Mouse (Mus musculus) kidney, embryonic 16.5 days (tissue): Measurements from ENCODE around the gene Mmp15. TPM values are rescaled to one million over a fixed set of nuclear protein-coding genes. Genes with fewer than 3 reads are reported as not detected.

ENCODE experiments used
- ATAC-seq: fragments of 200-750 bp; cut with Nextera tagmentation; 2 replicates; pipeline ENCODE4 v1.8.0; 2017; ENCODE audit warnings: moderate TSS enrichment; ENCODE audit not compliant: low FRiP score, low TSS enrichment
- H3K27ac ChIP-seq: fragments of 300-500 bp; sonication (generic); 2 replicates; pipeline ENCODE4 v1.5.1; 2014; ENCODE audit warnings: low read length
- H3K27me3 ChIP-seq: fragments of 300-500 bp; sonication (generic); 2 replicates; pipeline ENCODE4 v1.6.1; 2014; ENCODE audit warnings: low read length, control low read depth, mixed read lengths; ENCODE audit not compliant: insufficient read depth
- H3K36me3 ChIP-seq: fragments of 300-500 bp; sonication (generic); 2 replicates; pipeline ENCODE4 v1.6.1; 2014; ENCODE audit warnings: low read length, control low read depth, mixed read lengths; ENCODE audit not compliant: insufficient read depth
- H3K4me1 ChIP-seq: fragments of 300-500 bp; sonication (generic); 2 replicates; pipeline ENCODE4 v1.6.1; 2014; ENCODE audit warnings: low read length, control low read depth, mixed read lengths; ENCODE audit not compliant: insufficient read depth
- H3K4me2 ChIP-seq: fragments of 300-500 bp; sonication (generic); replicated peaks from 2 replicates; pipeline ENCODE4 v1.6.1; 2014; ENCODE audit warnings: low read depth, low read length
- H3K4me3 ChIP-seq: fragments of 300-500 bp; sonication (generic); 2 replicates; pipeline ENCODE4 v1.5.1; 2014; ENCODE audit warnings: mild to moderate bottlenecking, low read length
- H3K9ac ChIP-seq: fragments of 300-500 bp; sonication (generic); replicated peaks from 2 replicates; pipeline ENCODE4 v1.6.1; 2014; ENCODE audit warnings: low read length
- H3K9me3 ChIP-seq: fragments of 300-500 bp; sonication (generic); 2 replicates; pipeline ENCODE4 v1.6.1; 2016; ENCODE audit warnings: low read length, control low read depth
- WGBS: fragments of 180-500 bp; shearing (Covaris S2); extraction: QIAGEN DNeasy Blood & Tissue Kit; methylation state at CpG from one replicate; pipeline ENCODE4 v1.1.7; 2014; 5-methylcytosine and 5-hydroxymethylcytosine counted together
- polyA plus RNA-seq: library from polyadenylated mRNA; unstranded; fragments of >200 nt; fragmentation: Nextera tagmentation; extraction: Ambion mirVana; gene quantifications from 2 replicates; pipeline ENCODE4 v1.2.1, GENCODE M21; 2015

The Mmp15 gene
- polyA plus RNA-seq, 1 experiment from 2014 or later: 9.4 TPM

DNA sequence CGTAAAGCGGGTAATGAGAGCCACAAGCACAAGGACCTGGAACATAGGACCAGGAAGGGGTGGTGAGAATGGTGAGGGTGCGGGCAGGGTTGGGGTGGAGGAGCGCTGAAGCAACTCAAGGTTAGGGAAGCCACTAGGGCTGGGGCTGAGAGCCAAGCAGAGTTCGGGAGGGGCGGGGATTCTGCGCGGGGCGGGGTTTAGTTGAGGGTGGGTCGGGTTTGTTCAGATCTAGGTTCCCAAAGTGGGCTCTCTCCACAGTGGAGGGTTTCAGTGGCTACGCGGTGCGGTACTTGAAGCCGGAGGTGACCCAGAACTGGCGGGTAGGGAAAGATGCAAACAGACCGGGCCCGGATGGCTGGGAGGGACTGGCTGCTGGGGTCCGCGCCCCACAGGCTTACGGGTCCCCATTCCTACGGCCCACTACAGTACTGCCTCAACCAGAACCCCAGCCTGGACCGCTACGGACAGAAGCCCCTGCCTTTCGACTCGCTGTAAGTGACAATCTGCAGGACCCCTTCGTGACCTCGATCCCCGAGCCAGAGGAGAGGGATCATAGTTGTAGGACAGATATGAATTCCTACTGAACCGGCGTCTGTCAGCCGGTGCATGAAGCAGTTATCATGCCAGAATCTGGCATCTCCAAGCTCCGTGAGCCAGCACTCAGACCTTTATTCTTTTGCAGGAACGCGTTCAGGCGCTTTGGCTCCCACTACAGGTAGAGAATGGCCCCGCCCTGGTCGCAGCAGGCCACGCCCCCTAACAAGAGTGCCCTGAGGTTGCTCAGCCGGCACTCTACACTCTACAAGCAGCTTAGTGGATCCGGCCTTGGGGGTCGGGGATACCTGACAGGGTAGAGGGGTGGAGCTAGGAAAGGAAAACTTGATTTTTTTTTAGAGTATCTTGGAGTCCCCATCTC is 31.6 kb upstream of the Mmp15 start:
- peak overlapping the region; percentile 52 for H3K4me3 ChIP-seq
- peak overlapping the region; percentile 64 for H3K9ac ChIP-seq
- H3K27ac ChIP-seq: no peak overlapping the region
- peak; percentile 90 for ATAC-seq
- H3K36me3 ChIP-seq: peaks cover 14% of the 10 kb centered on the region; the same call in 1 of the 2 replicates
- H3K4me2 ChIP-seq: peak overlapping the region; percentile 99
- no peaks in the 10 kb centered on the region for H3K9me3 ChIP-seq
- H3K27me3 ChIP-seq: no peaks in the 10 kb centered on the region; the same call in 1 of the 2 replicates
- WGBS: 1% methylated on average over 41 of the region's 41 CpGs
- H3K4me1 ChIP-seq: peaks cover 18% of the 10 kb centered on the region

DNA sequence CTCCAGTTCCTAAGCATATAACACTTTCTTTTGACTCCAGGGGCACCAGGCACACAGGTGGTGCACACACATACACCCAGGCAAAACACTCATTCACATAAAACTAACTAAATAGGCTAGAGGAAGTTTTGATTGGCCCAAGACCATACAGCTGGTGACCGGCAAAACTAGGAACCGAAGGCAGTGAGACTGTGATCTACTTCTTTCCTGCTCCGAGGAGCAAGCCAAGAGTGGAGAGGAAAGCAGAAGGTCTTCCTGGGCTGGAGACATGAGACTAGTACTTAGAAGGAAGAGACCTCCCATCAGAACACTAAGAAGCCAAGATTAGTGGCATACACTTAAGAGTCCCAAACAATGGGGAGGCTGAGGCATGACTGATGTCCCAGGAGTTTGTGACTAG is 28.9 kb upstream of the Mmp15 start:
- H3K9ac ChIP-seq: no peak overlapping the region
- H3K36me3 ChIP-seq: peaks cover 39% of the 10 kb centered on the region
- no peak overlapping the region for H3K27ac ChIP-seq
- H3K4me1 ChIP-seq: peaks cover 16% of the 10 kb centered on the region
- H3K4me2 ChIP-seq: no peak overlapping the region
- no peaks in the 10 kb centered on the region; the same call in 1 of the 2 replicates for H3K27me3 ChIP-seq
- no peaks in the 10 kb centered on the region for H3K9me3 ChIP-seq
- 69% methylated on average over 3 of the region's 3 CpGs for WGBS
- H3K4me3 ChIP-seq: no peak overlapping the region
- ATAC-seq: no peak

- no peak overlapping the region for H3K9ac ChIP-seq
- H3K36me3 ChIP-seq: peaks cover 53% of the 10 kb centered on the region
- no peaks in the 10 kb centered on the region; the same call in 1 of the 2 replicates for H3K27me3 ChIP-seq
- peaks cover 17% of the 10 kb centered on the region for H3K4me1 ChIP-seq
- 64% methylated on average over 5 of the region's 5 CpGs for WGBS
- no peak overlapping the region for H3K4me3 ChIP-seq
- ATAC-seq: no peak
- no peaks in the 10 kb centered on the region for H3K9me3 ChIP-seq
- H3K4me2 ChIP-seq: no peak overlapping the region
- H3K27ac ChIP-seq: no peak overlapping the region
Observed at GRCm38 (mm10) chr8:95324646-95325045, 27.4 kb upstream of the Mmp15 start.

- 86% methylated on average over 5 of the region's 5 CpGs for WGBS
- Histone ChIP-seq H3K9ac (no peak overlapping the region), H3K4me1 (peaks cover 13% of the 10 kb centered on the region), H3K36me3 (peaks cover 55% of the 10 kb centered on the region), H3K27me3 (no peaks in the 10 kb centered on the region), H3K27ac (no peak overlapping the region), H3K4me2 (no peak overlapping the region), H3K4me3 (no peak overlapping the region), H3K9me3 (no peaks in the 10 kb centered on the region)
- ATAC-seq: no peak
Observed at GRCm38 (mm10) chr8:95326822-95327221, 25.2 kb upstream of the Mmp15 start.

DNA sequence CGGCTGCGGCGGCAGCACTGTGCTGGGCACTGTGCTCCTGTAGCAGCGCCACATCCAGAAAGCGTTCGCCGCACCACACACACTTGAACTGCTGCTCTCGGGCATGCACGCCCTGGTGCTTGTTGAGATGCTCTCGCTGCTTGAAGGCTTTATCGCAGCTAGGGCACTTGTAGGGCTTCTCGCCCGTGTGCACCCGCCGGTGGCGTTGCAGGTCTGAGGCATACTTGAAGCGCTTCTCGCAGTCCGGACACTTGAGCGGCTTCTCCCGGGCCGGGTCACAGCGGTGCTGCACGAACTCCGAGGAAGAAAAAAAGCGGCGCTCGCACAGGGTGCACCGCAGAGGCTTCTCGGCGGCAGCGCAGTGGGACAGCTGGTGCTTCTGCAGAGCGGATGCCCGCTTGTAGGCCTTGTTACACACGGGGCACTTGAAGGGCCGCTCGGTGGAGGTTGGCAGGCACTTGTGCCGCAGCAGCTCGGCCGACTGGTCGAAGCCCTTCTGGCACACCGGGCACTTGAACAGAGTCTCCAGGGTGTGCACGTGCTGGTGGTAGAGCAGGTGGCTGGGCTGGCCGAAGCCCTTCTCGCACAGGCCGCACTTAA is 24.1 kb upstream of the Mmp15 start:
- Histone ChIP-seq H3K36me3 (peaks cover 55% of the 10 kb centered on the region), H3K27ac (no peak overlapping the region), H3K4me1 (peaks cover 17% of the 10 kb centered on the region), H3K4me3 (no peak overlapping the region), H3K9ac (no peak overlapping the region), H3K9me3 (no peaks in the 10 kb centered on the region), H3K27me3 (no peaks in the 10 kb centered on the region), H3K4me2 (no peak overlapping the region)
- WGBS: 89% methylated on average over 46 of the region's 46 CpGs
- ATAC-seq: no peak

GRCm38 (mm10) chr8:95330367-95330766 is 21.7 kb upstream of the Mmp15 start:
- Histone ChIP-seq H3K4me3 (peak overlapping the region; percentile 69), H3K36me3 (peaks cover 55% of the 10 kb centered on the region)
- WGBS: 68% methylated on average over 1 of the region's 1 CpGs

GRCm38 (mm10) chr8:95331156-95331719 is 20.8 kb upstream of the Mmp15 start:
- Histone ChIP-seq H3K9ac (peak overlapping the region; percentile 78), H3K27me3 (no peaks in the 10 kb centered on the region), H3K9me3 (no peaks in the 10 kb centered on the region), H3K4me2 (peak overlapping the region; percentile 74), H3K27ac (peak overlapping the region; percentile 99), H3K4me1 (peaks cover 21% of the 10 kb centered on the region), H3K36me3 (peaks cover 49% of the 10 kb centered on the region), H3K4me3 (peak overlapping the region; percentile 69)
- ATAC-seq: peak; percentile 55
- WGBS: under 1% methylated on average over 38 of the region's 38 CpGs

More at GRCm38 (mm10) chr8:95330367-95330766, 21.7 kb upstream of the Mmp15 start:
- Histone ChIP-seq H3K4me2 (peak overlapping the region; percentile 74), H3K27ac (no peak overlapping the region), H3K9ac (peak overlapping the region; percentile 78), H3K4me1 (peaks cover 21% of the 10 kb centered on the region), H3K9me3 (no peaks in the 10 kb centered on the region), H3K27me3 (no peaks in the 10 kb centered on the region)
- no peak for ATAC-seq

- Histone ChIP-seq H3K9me3 (no peaks in the 10 kb centered on the region), H3K27ac (peak within 1 kb of the TSS; percentile 99), H3K4me1 (peaks cover 21% of the 10 kb centered on the region), H3K4me3 (peak within 1 kb of the TSS; percentile 69), H3K4me2 (peak within 1 kb of the TSS; percentile 74), H3K9ac (peak within 1 kb of the TSS; percentile 78), H3K36me3 (peaks cover 42% of the 10 kb centered on the region), H3K27me3 (no peaks in the 10 kb centered on the region)
- WGBS: under 1% methylated on average over 56 of the region's 80 CpGs
- ATAC-seq: peak; percentile 96
Observed at GRCm38 (mm10) chr8:95331720-95332436, 20.2 kb upstream of the Mmp15 start, which contains the start of the genes Zfp319 and Usb1. TSS of gene Zfp319 (minus strand) at chr8:95331950. TSS of gene Usb1 (plus strand) at chr8:95332284.

DNA sequence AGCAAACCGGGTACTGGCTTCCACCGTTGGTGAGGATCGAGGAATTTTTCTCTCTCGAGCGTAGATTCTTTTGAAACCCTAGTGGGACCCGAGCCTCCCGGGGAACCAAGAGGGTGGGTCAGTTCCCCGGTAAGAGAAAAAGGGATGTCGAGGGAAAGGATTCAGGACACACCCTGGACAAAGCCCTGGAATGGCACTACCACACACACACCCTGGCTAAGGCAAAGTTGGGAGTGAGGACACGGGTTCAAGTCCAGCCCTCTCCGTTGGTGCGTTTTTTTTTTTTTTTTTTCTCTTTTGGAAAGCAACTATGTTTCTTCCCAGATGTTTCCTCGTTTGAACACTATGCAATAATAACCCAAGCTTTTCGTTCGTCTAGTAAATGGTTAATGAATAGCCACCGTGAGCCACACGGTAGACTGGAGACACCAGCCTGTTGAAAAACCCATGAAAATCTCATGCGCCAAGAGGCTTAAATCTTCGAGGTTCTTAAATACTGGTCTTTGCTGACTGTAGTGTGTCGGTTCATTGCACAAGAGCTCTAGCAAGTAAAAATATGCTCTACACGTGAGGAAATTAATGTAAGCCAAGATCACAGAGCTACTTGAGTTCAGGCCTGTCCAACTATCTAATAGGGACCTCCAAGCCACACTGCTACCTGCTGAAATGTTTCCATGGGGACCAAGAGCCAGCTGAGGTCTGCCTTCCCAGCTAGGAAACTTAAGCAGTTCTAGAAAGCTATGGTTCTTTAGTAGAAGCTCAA is 19.4 kb upstream of the Mmp15 start:
- Histone ChIP-seq H3K36me3 (peaks cover 35% of the 10 kb centered on the region), H3K9me3 (no peaks in the 10 kb centered on the region), H3K9ac (peak overlapping the region; percentile 78), H3K27me3 (no peaks in the 10 kb centered on the region), H3K4me1 (peaks cover 21% of the 10 kb centered on the region), H3K4me3 (peak overlapping the region; percentile 69), H3K27ac (peak overlapping the region; percentile 99), H3K4me2 (peak overlapping the region; percentile 74)
- WGBS: 12% methylated on average over 21 of the region's 21 CpGs
- ATAC-seq: peak; percentile 33
